Mouse (Mus musculus) embryonic facial prominence, embryonic 14.5 days (tissue): ENCODE measurements around the gene Tm7sf3. TPM values are rescaled to one million over a fixed set of nuclear protein-coding genes. Genes with fewer than 3 reads are reported as not detected.

ENCODE experiments used
- ATAC-seq: fragments of 200-750 bp; cut with Nextera tagmentation; 2 replicates; pipeline ENCODE4 v1.8.0; 2017; ENCODE audit warnings: low read depth, moderate number of reproducible peaks, moderate TSS enrichment
- DNase-seq: peaks from one replicate; pipeline ENCODE4 v3.0.0-alpha.2; 2015; ENCODE audit warnings: low spot score
- H3K27ac ChIP-seq: fragments of 300-500 bp; sonication (generic); replicated peaks from 2 replicates; pipeline ENCODE4 v1.5.1; 2014; ENCODE audit warnings: low read depth, mild to moderate bottlenecking, low read length, moderate library complexity
- H3K27me3 ChIP-seq: fragments of 300-500 bp; sonication (generic); replicated peaks from 2 replicates; pipeline ENCODE4 v1.6.1; 2014; ENCODE audit warnings: low read length; ENCODE audit not compliant: control insufficient read depth, insufficient read depth
- H3K36me3 ChIP-seq: fragments of 300-500 bp; sonication (generic); 2 replicates; pipeline ENCODE4 v1.6.1; 2014; ENCODE audit warnings: low read length, mixed read lengths; ENCODE audit not compliant: control insufficient read depth, insufficient read depth
- H3K4me1 ChIP-seq: fragments of 300-500 bp; sonication (generic); 2 replicates; pipeline ENCODE4 v1.6.1; 2014; ENCODE audit warnings: antibody characterized with exemption, low read length; ENCODE audit not compliant: control insufficient read depth, insufficient read depth
- H3K4me2 ChIP-seq: fragments of 300-500 bp; sonication (generic); 2 replicates; pipeline ENCODE4 v1.6.1; 2014; ENCODE audit warnings: low read depth, mild to moderate bottlenecking, low read length, moderate library complexity, mixed read lengths
- H3K4me3 ChIP-seq: fragments of 300-500 bp; sonication (generic); 2 replicates; pipeline ENCODE4 v1.5.1; 2014; ENCODE audit warnings: low read depth, mild to moderate bottlenecking, low read length
- H3K9ac ChIP-seq: fragments of 300-500 bp; sonication (generic); 2 replicates; pipeline ENCODE4 v1.6.1; 2014; ENCODE audit warnings: low read depth, mild to moderate bottlenecking, low read length, moderate library complexity, mixed read lengths
- H3K9me3 ChIP-seq: fragments of 300-500 bp; sonication (generic); 2 replicates; pipeline ENCODE4 v1.6.1; 2016; ENCODE audit warnings: low read length; ENCODE audit not compliant: control insufficient read depth
- WGBS: fragments of 180-500 bp; shearing (Covaris S2); extraction: QIAGEN DNeasy Blood & Tissue Kit; methylation state at CpG from one replicate; pipeline ENCODE4 v1.1.7; 2014; 5-methylcytosine and 5-hydroxymethylcytosine counted together
- polyA plus RNA-seq: library from polyadenylated mRNA; unstranded; fragments of >200 nt; fragmentation: Nextera tagmentation; extraction: Ambion mirVana; gene quantifications from 2 replicates; pipeline ENCODE4 v1.2.1, GENCODE M21; 2014

Gene Tm7sf3
- polyA plus RNA-seq: 53.1 and 56.7 TPM in 2 replicates

GRCm38 (mm10) chr6:146642276-146643183 lies at the start of gene Tm7sf3, which contains the start of gene Med21:
Gene Tm7sf3 (minus strand): TSS chr6:146642824.
Gene Med21 (plus strand): TSS chr6:146642547.
- DNase-seq: peak; percentile 99
- Histone ChIP-seq H3K27me3 (no peaks in the 10 kb centered on the region), H3K36me3 (no peaks in the 10 kb centered on the region), H3K9ac (peak within 1 kb of the TSS; percentile 92), H3K27ac (peak within 1 kb of the TSS; percentile 93), H3K4me2 (peak within 1 kb of the TSS; percentile 82), H3K9me3 (no peaks in the 10 kb centered on the region), H3K4me3 (peak within 1 kb of the TSS; percentile 86), H3K4me1 (peaks cover 8% of the 10 kb centered on the region)
- WGBS: under 1% methylated on average over 37 of the region's 60 CpGs
- ATAC-seq: peak; percentile 96

- H3K4me1 ChIP-seq: no peaks in the 10 kb centered on the region; the same call in 1 of the 2 replicates
- no peak overlapping the region for H3K4me3 ChIP-seq
- no peak for ATAC-seq
- H3K4me2 ChIP-seq: no peak overlapping the region
- no peaks in the 10 kb centered on the region for H3K36me3 ChIP-seq
- H3K9me3 ChIP-seq: no peaks in the 10 kb centered on the region
- 76% methylated on average over 5 of the region's 5 CpGs for WGBS
- no peak for DNase-seq
- H3K27ac ChIP-seq: no peak overlapping the region
- no peaks in the 10 kb centered on the region for H3K27me3 ChIP-seq
- no peak overlapping the region for H3K9ac ChIP-seq
These were observed 46.2 kb upstream of the Tm7sf3 start for GRCm38 (mm10) chr6:146688861-146689260.

GRCm38 (mm10) chr6:146688010-146688409 lies 45.4 kb upstream of the Tm7sf3 start:
- H3K4me1 ChIP-seq: no peaks in the 10 kb centered on the region; the same call in 1 of the 2 replicates
- no peak overlapping the region for H3K27ac ChIP-seq
- no peak overlapping the region for H3K9ac ChIP-seq
- no peak overlapping the region for H3K4me2 ChIP-seq
- no peaks in the 10 kb centered on the region for H3K27me3 ChIP-seq
- H3K36me3 ChIP-seq: no peaks in the 10 kb centered on the region
- ATAC-seq (no peak), DNase-seq (no peak)
- no peaks in the 10 kb centered on the region for H3K9me3 ChIP-seq
- 82% methylated on average over 7 of the region's 7 CpGs for WGBS
- no peak overlapping the region for H3K4me3 ChIP-seq

GRCm38 (mm10) chr6:146686463-146687196 lies 44.0 kb upstream of the Tm7sf3 start:
- no peak for DNase-seq
- no peak overlapping the region for H3K27ac ChIP-seq
- H3K9me3 ChIP-seq: no peaks in the 10 kb centered on the region
- no peak overlapping the region for H3K9ac ChIP-seq
- H3K4me3 ChIP-seq: no peak overlapping the region
- no peaks in the 10 kb centered on the region for H3K27me3 ChIP-seq
- no peak overlapping the region for H3K4me2 ChIP-seq
- no peaks in the 10 kb centered on the region for H3K36me3 ChIP-seq
- ATAC-seq: no peak
- H3K4me1 ChIP-seq: no peaks in the 10 kb centered on the region; the same call in 1 of the 2 replicates
- 69% methylated on average over 5 of the region's 5 CpGs for WGBS

- no peaks in the 10 kb centered on the region for H3K27me3 ChIP-seq
- WGBS: 76% methylated on average over 17 of the region's 17 CpGs
- no peak overlapping the region for H3K27ac ChIP-seq
- DNase-seq (peak; percentile 14), ATAC-seq (no peak)
- no peaks in the 10 kb centered on the region for H3K9me3 ChIP-seq
- no peaks in the 10 kb centered on the region; the same call in 1 of the 2 replicates for H3K4me1 ChIP-seq
- H3K4me3 ChIP-seq: no peak overlapping the region
- H3K4me2 ChIP-seq: no peak overlapping the region
- H3K9ac ChIP-seq: no peak overlapping the region
- H3K36me3 ChIP-seq: no peaks in the 10 kb centered on the region
These were observed 43.2 kb upstream of the Tm7sf3 start for GRCm38 (mm10) chr6:146685781-146686308.

GRCm38 (mm10) chr6:146683881-146684280 lies 41.3 kb upstream of the Tm7sf3 start:
- Histone ChIP-seq H3K27me3 (no peaks in the 10 kb centered on the region), H3K9me3 (no peaks in the 10 kb centered on the region), H3K27ac (no peak overlapping the region), H3K36me3 (no peaks in the 10 kb centered on the region), H3K4me1 (no peaks in the 10 kb centered on the region; the same call in 1 of the 2 replicates), H3K4me3 (no peak overlapping the region), H3K4me2 (no peak overlapping the region), H3K9ac (no peak overlapping the region)
- WGBS: 68% methylated on average over 4 of the region's 4 CpGs
- ATAC-seq (no peak), DNase-seq (no peak)

- H3K4me1 ChIP-seq: no peaks in the 10 kb centered on the region
- H3K4me2 ChIP-seq: no peak overlapping the region
- no peaks in the 10 kb centered on the region for H3K36me3 ChIP-seq
- WGBS: 78% methylated on average over 10 of the region's 10 CpGs
- no peak overlapping the region for H3K9ac ChIP-seq
- ATAC-seq (no peak), DNase-seq (no peak)
- no peaks in the 10 kb centered on the region for H3K9me3 ChIP-seq
- no peak overlapping the region for H3K27ac ChIP-seq
- no peaks in the 10 kb centered on the region for H3K27me3 ChIP-seq
- no peak overlapping the region for H3K4me3 ChIP-seq
These were observed 35.8 kb upstream of the Tm7sf3 start for GRCm38 (mm10) chr6:146678136-146679070.

GRCm38 (mm10) chr6:146676904-146677303 lies 34.3 kb upstream of the Tm7sf3 start:
- Histone ChIP-seq H3K9me3 (no peaks in the 10 kb centered on the region), H3K27ac (no peak overlapping the region), H3K36me3 (no peaks in the 10 kb centered on the region), H3K27me3 (no peaks in the 10 kb centered on the region), H3K4me1 (no peaks in the 10 kb centered on the region), H3K9ac (no peak overlapping the region), H3K4me3 (no peak overlapping the region), H3K4me2 (no peak overlapping the region)
- no peak for DNase-seq
- no peak for ATAC-seq
- WGBS: 73% methylated on average over 10 of the region's 10 CpGs
